Mouse (Mus musculus): ENCODE data around the gene Psme2. TPM values are rescaled to one million over a fixed set of nuclear protein-coding genes. Genes with fewer than 3 reads are reported as not detected.

Psme2 gene
- polyA plus RNA-seq, 1 experiment from 2014 or later: 283 TPM

DNA sequence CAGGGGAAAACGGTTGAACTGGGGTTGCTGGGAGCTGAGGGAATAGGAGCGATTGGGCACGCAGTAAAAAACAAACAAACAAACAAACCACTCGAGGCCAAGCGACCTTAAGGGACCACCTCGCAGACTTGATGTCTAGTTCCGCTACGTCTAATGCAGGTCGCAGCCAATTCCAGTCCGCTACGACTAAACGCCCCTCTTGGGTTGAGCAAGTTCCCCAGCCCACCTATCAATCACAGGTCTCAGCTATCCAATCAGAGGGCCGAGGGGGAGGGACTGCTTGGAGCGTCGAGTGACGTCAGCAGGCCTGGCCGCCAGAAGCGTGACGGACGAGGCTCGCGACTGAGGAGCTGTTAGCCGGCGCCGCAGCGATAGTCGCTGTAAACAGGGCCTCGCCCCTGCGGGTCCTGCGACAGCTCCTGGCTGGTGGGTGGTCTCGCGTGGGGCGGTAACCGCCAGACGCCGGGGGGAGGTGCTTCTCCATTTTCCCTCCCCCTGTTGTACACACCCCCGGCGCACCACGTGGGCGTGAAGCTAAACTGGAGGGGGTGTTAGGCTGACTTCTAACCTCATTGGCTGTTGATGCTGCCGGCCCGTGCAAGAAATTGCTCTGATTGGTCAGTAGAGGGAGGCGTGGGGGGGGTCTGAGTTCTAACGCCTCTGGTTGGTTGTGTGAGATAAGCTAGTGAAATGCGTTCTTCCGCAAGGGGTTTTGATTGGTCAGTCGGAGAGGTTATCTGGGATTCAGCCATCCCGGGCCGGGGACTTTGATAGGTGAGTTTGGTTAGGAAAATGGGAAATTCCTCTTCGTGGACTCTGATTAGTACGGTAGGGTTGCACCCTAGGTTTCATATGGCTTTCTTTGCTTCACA is 30.5 kb downstream of the Psme2 start, which contains the start of gene A730061H03Rik:
Gene A730061H03Rik (minus strand): TSS at position 205 of the 872 bp plus-strand sequence.
- Histone ChIP-seq H3K36me3 (ENCODE audit: control insufficient read depth, insufficient read depth, low read length) (peaks cover 3% of the 10 kb centered on the region; the same call in 1 of the 2 replicates), H3K4me2 (ENCODE audit: low read depth, low read length) (peak within 1 kb of the TSS; percentile 86), H3K27ac (ENCODE audit: low read length) (peak within 1 kb of the TSS; percentile 97), H3K27me3 (ENCODE audit: control insufficient read depth, insufficient read depth, low read length) (no peaks in the 10 kb centered on the region), H3K9me3 (replicated peaks; ENCODE audit: control insufficient read depth, low read length) (no peaks in the 10 kb centered on the region), H3K4me1 (ENCODE audit: control insufficient read depth, insufficient read depth, low read length) (peaks cover 19% of the 10 kb centered on the region), H3K9ac (ENCODE audit: low read length) (peak within 1 kb of the TSS; percentile 80), H3K4me3 (replicated peaks; ENCODE audit: low read length) (peak within 1 kb of the TSS; percentile 64)
- peak; percentile 95 for ATAC-seq (ENCODE audit: insufficient read depth, low FRiP score)
- under 1% methylated on average over 51 of the region's 51 CpGs for WGBS

DNA sequence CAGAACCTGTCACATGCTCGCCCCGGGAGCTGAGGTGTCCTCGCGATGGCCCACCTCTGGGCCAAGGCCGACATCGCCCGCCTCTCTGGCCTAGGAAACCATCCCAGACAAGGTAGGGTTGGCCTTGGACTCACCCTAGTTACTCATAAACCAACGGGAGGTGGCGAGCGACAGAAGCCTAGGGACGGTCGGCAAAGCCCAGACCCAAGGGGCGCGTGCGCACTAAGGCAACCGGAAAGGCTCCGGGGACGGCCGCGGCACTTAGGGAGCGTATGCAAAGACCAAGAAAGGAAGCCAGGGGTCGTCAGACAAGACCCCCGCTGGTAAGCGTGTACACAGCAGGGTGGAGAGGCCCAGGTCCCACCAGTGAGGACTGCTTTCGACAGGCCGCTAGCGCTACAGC is 31.1 kb downstream of the Psme2 start, which contains the start of gene Dcaf11:
Gene Dcaf11 (plus strand): TSS at position 208 of the 403 bp plus-strand sequence.
- Histone ChIP-seq H3K4me1 (ENCODE audit: control insufficient read depth, insufficient read depth, low read length) (peaks cover 19% of the 10 kb centered on the region), H3K9ac (ENCODE audit: low read length) (peak within 1 kb of the TSS; percentile 80), H3K36me3 (ENCODE audit: control insufficient read depth, insufficient read depth, low read length) (no peaks in the 10 kb centered on the region), H3K4me2 (ENCODE audit: low read depth, low read length) (peak within 1 kb of the TSS; percentile 86), H3K27me3 (ENCODE audit: control insufficient read depth, insufficient read depth, low read length) (no peaks in the 10 kb centered on the region), H3K9me3 (replicated peaks; ENCODE audit: control insufficient read depth, low read length) (no peaks in the 10 kb centered on the region), H3K4me3 (replicated peaks; ENCODE audit: low read length) (peak within 1 kb of the TSS; percentile 64), H3K27ac (ENCODE audit: low read length) (peak within 1 kb of the TSS; percentile 97)
- peak; percentile 82 for ATAC-seq (ENCODE audit: insufficient read depth, low FRiP score)
- WGBS: under 1% methylated on average over 27 of the region's 27 CpGs

DNA sequence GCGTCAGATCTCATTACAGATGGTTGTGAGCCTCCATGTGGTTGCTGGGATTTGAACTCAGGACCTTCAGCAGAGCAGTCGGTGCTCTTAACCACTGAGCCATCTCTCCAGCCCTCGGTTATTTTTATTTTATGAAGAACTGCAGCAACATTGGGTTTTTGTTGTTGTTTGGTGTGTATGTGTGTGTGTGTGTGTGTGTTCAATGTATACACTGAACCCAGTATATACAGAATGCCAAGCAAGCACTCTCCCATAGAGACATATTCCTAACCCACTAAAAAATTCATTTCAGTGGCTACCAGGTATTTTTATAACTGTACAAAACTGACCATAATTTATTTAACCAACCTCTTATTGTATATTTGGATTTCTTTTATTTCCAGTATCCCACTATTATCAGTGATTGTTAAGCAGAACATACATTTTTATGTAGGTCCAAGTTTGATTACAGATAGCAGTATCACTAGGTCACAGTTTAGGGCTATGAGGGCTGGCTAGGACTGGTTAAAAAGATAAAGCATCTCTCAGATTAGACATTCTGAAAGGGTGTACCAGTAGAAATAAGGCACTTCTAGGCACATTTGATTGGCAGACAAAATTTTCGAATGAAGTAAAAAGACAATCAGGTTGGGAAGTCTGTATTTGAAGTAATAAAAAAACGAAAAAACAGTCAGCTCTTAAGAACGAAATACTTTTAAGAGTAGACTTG is 32.0 kb downstream of the Psme2 start:
- WGBS: 52% methylated on average over 6 of the region's 6 CpGs
- ATAC-seq (ENCODE audit: insufficient read depth, low FRiP score): no peak
- peaks cover 19% of the 10 kb centered on the region for H3K4me1 ChIP-seq (ENCODE audit: control insufficient read depth, insufficient read depth, low read length)
- H3K9me3 ChIP-seq (replicated peaks; ENCODE audit: control insufficient read depth, low read length): no peaks in the 10 kb centered on the region
- H3K36me3 ChIP-seq (ENCODE audit: control insufficient read depth, insufficient read depth, low read length): no peaks in the 10 kb centered on the region
- no peak overlapping the region for H3K27ac ChIP-seq (ENCODE audit: low read length)
- H3K9ac ChIP-seq (ENCODE audit: low read length): no peak overlapping the region
- peak overlapping the region; percentile 61 for H3K4me2 ChIP-seq (ENCODE audit: low read depth, low read length)
- peak overlapping the region; percentile 64; the same call in 1 of the 2 replicates for H3K4me3 ChIP-seq (replicated peaks; ENCODE audit: low read length)
- H3K27me3 ChIP-seq (ENCODE audit: control insufficient read depth, insufficient read depth, low read length): no peaks in the 10 kb centered on the region

DNA sequence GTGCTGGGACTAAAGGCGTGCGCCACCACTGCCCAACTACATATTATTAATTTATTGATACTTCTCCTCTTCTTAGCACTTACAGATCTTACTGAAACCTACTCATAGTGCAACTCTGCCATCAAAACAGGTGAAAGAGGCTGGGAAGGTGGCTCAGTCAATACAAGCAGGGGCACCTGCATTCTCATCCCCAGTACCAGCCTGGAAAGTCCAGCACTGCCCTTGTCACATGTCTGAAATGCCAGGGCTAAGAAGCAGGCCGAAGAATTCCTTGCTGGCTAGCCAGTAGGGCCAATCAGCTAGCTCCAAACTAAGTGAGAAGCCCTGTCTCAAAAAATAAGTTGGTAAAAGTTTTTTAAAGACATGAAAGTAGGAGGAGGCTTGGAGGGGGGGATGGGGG is 33.3 kb downstream of the Psme2 start:
- Histone ChIP-seq H3K9me3 (replicated peaks; ENCODE audit: control insufficient read depth, low read length) (no peaks in the 10 kb centered on the region), H3K27ac (ENCODE audit: low read length) (peak overlapping the region; percentile 85), H3K9ac (ENCODE audit: low read length) (no peak overlapping the region), H3K36me3 (ENCODE audit: control insufficient read depth, insufficient read depth, low read length) (no peaks in the 10 kb centered on the region), H3K4me1 (ENCODE audit: control insufficient read depth, insufficient read depth, low read length) (peaks cover 19% of the 10 kb centered on the region), H3K27me3 (ENCODE audit: control insufficient read depth, insufficient read depth, low read length) (no peaks in the 10 kb centered on the region), H3K4me3 (replicated peaks; ENCODE audit: low read length) (no peak overlapping the region), H3K4me2 (ENCODE audit: low read depth, low read length) (no peak overlapping the region)
- ATAC-seq (ENCODE audit: insufficient read depth, low FRiP score): no peak
- WGBS: 76% methylated on average over 3 of the region's 3 CpGs

DNA sequence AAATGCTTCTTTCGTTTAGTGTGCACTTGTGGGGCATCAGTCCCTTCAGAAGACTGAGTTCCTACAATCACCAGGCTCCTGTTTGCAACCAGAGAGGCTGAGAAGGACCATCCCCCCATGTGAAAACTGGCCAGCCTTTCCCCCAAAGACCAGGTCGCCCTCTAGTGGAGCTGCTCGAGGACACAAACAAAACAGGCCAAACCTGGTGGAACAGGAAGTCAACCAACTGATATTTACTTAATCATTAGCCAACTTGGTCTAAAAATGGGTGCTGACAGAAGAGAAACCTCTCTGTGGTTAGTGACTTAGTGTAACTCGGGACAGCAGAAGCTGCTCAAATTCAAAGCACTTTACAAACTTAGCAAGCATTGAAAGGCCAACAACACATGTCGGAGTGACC is 33.9 kb downstream of the Psme2 start:
- no peak overlapping the region for H3K9ac ChIP-seq (ENCODE audit: low read length)
- no peaks in the 10 kb centered on the region for H3K27me3 ChIP-seq (ENCODE audit: control insufficient read depth, insufficient read depth, low read length)
- peaks cover 16% of the 10 kb centered on the region for H3K4me1 ChIP-seq (ENCODE audit: control insufficient read depth, insufficient read depth, low read length)
- 16% methylated on average over 5 of the region's 5 CpGs for WGBS
- H3K36me3 ChIP-seq (ENCODE audit: control insufficient read depth, insufficient read depth, low read length): no peaks in the 10 kb centered on the region
- H3K4me3 ChIP-seq (replicated peaks; ENCODE audit: low read length): no peak overlapping the region
- no peaks in the 10 kb centered on the region for H3K9me3 ChIP-seq (replicated peaks; ENCODE audit: control insufficient read depth, low read length)
- ATAC-seq (ENCODE audit: insufficient read depth, low FRiP score): no peak
- H3K4me2 ChIP-seq (ENCODE audit: low read depth, low read length): no peak overlapping the region
- H3K27ac ChIP-seq (ENCODE audit: low read length): peak overlapping the region; percentile 85

DNA sequence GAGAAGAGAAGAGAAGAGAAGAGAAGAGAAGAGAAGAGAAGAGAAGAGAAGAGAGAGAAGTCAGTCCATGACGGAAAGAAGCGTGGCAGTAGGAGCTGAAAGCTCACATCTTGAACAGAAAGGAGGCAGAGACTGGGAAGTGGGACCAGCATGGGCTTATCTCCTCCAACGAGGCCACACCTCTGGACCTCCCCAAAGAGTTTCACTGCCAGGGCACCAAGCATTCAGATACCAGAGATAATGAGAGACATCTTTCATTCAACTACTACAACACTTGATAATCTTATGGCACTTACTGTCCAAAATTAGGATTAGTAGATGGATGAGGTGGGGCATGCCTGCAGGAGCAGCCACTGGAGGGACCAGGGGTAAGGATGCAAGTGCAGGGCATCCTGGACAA is 35.1 kb downstream of the Psme2 start:
- H3K9ac ChIP-seq (ENCODE audit: low read length): no peak overlapping the region
- ATAC-seq (ENCODE audit: insufficient read depth, low FRiP score): no peak
- no peaks in the 10 kb centered on the region for H3K27me3 ChIP-seq (ENCODE audit: control insufficient read depth, insufficient read depth, low read length)
- no peak overlapping the region for H3K4me3 ChIP-seq (replicated peaks; ENCODE audit: low read length)
- H3K9me3 ChIP-seq (replicated peaks; ENCODE audit: control insufficient read depth, low read length): no peaks in the 10 kb centered on the region
- no peak overlapping the region for H3K27ac ChIP-seq (ENCODE audit: low read length)
- H3K36me3 ChIP-seq (ENCODE audit: control insufficient read depth, insufficient read depth, low read length): no peaks in the 10 kb centered on the region
- no peak overlapping the region for H3K4me2 ChIP-seq (ENCODE audit: low read depth, low read length)
- peaks cover 6% of the 10 kb centered on the region; the same call in 1 of the 2 replicates for H3K4me1 ChIP-seq (ENCODE audit: control insufficient read depth, insufficient read depth, low read length)
- 79% methylated on average over 3 of the region's 3 CpGs for WGBS

DNA sequence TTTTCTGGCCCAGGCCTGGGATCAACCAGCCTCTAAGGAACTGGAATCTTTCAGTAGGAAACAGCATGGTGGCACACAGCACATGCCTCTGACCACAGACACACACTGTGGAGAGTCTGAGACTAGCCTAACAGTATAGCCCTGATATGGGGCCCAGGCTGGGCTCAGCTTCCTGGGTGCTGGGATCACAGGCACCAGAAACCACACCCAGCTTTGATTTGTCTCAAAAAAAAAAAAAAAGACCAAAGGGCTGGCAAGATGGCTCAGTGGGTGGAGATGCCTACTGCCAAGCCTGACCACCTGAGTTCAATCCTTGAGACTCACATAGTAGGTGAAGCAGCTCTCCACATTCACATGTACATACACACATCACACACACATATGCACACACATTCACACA is 36.3 kb downstream of the Psme2 start:
- peaks cover 6% of the 10 kb centered on the region; the same call in 1 of the 2 replicates for H3K4me1 ChIP-seq (ENCODE audit: control insufficient read depth, insufficient read depth, low read length)
- H3K27me3 ChIP-seq (ENCODE audit: control insufficient read depth, insufficient read depth, low read length): no peaks in the 10 kb centered on the region
- ATAC-seq (ENCODE audit: insufficient read depth, low FRiP score): no peak
- H3K4me3 ChIP-seq (replicated peaks; ENCODE audit: low read length): no peak overlapping the region
- no peaks in the 10 kb centered on the region for H3K36me3 ChIP-seq (ENCODE audit: control insufficient read depth, insufficient read depth, low read length)
- H3K9ac ChIP-seq (ENCODE audit: low read length): no peak overlapping the region
- H3K9me3 ChIP-seq (replicated peaks; ENCODE audit: control insufficient read depth, low read length): no peaks in the 10 kb centered on the region
- H3K27ac ChIP-seq (ENCODE audit: low read length): no peak overlapping the region
- no peak overlapping the region for H3K4me2 ChIP-seq (ENCODE audit: low read depth, low read length)

DNA sequence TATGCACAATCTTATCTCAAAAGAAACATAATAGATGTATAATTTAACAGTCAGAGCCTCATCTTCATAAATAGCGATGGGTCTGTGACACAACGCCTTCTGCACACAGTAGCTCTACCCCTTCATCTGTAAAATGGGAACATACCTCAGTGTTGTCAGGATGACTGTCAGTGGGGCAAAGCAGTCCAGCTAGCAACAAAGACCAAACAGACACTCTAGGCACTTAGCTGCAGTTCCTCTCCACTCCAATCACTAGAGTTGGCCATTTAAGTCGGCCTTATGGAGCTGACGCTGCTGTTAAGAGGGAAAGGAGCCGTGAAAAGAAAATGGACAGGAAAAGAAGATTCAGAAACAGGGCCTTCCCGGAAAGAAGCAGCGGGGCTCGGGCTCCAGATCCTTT is 39.1 kb downstream of the Psme2 start:
- Histone ChIP-seq H3K27ac (ENCODE audit: low read length) (no peak overlapping the region), H3K4me2 (ENCODE audit: low read depth, low read length) (no peak overlapping the region), H3K36me3 (ENCODE audit: control insufficient read depth, insufficient read depth, low read length) (peaks cover 5% of the 10 kb centered on the region; the same call in 1 of the 2 replicates), H3K4me3 (replicated peaks; ENCODE audit: low read length) (no peak overlapping the region), H3K27me3 (ENCODE audit: control insufficient read depth, insufficient read depth, low read length) (no peaks in the 10 kb centered on the region), H3K9ac (ENCODE audit: low read length) (no peak overlapping the region), H3K9me3 (replicated peaks; ENCODE audit: control insufficient read depth, low read length) (no peaks in the 10 kb centered on the region), H3K4me1 (ENCODE audit: control insufficient read depth, insufficient read depth, low read length) (peaks cover 3% of the 10 kb centered on the region; the same call in 1 of the 2 replicates)
- ATAC-seq (ENCODE audit: insufficient read depth, low FRiP score): no peak
- 88% methylated on average over 8 of the region's 8 CpGs for WGBS

DNA sequence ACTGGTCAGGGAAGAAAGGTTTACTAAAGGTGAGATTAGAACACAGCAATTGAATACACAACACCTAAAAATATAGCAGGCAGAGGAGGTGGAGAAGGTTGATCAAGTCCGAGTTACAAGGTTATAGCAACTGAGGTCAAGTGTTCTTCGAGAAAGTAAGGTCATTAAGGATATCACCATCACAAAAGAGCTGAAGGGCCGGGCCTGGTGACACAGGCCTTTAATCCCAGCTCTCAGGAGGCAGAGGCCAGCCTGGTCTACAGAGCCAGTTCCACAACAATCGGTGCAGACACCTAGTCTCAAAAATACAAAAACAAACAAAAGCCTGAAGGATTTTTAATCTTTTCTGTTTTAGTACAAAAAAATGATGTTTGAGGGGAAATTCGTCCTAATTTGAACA is 39.6 kb downstream of the Psme2 start:
- Histone ChIP-seq H3K4me2 (ENCODE audit: low read depth, low read length) (no peak overlapping the region), H3K27ac (ENCODE audit: low read length) (no peak overlapping the region), H3K4me3 (replicated peaks; ENCODE audit: low read length) (no peak overlapping the region), H3K9ac (ENCODE audit: low read length) (no peak overlapping the region), H3K4me1 (ENCODE audit: control insufficient read depth, insufficient read depth, low read length) (no peaks in the 10 kb centered on the region), H3K9me3 (replicated peaks; ENCODE audit: control insufficient read depth, low read length) (no peaks in the 10 kb centered on the region), H3K27me3 (ENCODE audit: control insufficient read depth, insufficient read depth, low read length) (no peaks in the 10 kb centered on the region), H3K36me3 (ENCODE audit: control insufficient read depth, insufficient read depth, low read length) (peaks cover 5% of the 10 kb centered on the region; the same call in 1 of the 2 replicates)
- WGBS: 73% methylated on average over 5 of the region's 5 CpGs
- ATAC-seq (ENCODE audit: insufficient read depth, low FRiP score): no peak
